Mouse (Mus musculus) monocyte, adult 2 months (primary cell): ENCODE results near the gene Ndn.

Experiments
- DNase-seq, 2 experiments: peaks; one replicate each; pipeline ENCODE4 v3.0.0; 2022; ENCODE audit warnings: low spot score in 2 of 2, low read depth in 1 of 2

The Ndn gene

DNA sequence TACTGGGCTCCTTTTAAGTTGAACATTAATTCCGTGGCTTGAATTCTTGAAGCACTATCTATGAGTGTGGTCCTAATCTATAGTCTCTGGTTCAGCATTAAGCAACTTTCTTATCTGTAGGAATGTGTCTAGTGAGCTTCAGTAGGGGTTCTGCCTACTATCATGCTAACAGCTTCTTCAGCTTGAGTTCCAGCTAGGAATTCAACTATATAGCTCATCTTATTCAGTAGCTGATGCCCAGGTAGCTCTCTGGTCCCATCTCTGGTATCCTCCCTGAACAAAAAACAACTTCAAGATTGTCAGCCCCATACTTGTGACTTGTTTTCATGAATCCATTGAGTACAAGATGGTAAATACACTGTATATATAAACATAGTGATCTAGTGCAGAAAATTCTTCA is at the start of gene Ndn:
Gene Ndn, plus strand, starts transcription at position 301 of the 400 bp plus-strand sequence.
- DNase-seq: no peak

DNA sequence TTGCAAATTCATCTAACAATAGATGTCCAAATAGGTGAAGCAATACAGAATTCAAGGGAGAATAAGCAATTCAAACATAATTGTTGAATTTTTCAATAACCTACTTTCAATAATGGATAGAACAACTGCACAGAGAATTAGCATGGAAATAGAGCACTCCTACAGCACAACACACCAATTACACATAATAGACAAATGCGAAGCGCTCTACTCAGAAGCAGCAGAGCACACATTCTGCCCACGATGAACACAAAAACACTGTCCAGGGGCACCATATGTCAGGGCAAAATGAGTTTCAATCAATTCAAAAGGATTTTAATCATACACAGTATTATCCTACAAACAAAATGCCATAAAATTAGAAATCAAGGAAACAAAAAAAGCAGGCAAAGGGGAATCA is 43.9 kb upstream of the Ndn start:
- no peak for DNase-seq

DNA sequence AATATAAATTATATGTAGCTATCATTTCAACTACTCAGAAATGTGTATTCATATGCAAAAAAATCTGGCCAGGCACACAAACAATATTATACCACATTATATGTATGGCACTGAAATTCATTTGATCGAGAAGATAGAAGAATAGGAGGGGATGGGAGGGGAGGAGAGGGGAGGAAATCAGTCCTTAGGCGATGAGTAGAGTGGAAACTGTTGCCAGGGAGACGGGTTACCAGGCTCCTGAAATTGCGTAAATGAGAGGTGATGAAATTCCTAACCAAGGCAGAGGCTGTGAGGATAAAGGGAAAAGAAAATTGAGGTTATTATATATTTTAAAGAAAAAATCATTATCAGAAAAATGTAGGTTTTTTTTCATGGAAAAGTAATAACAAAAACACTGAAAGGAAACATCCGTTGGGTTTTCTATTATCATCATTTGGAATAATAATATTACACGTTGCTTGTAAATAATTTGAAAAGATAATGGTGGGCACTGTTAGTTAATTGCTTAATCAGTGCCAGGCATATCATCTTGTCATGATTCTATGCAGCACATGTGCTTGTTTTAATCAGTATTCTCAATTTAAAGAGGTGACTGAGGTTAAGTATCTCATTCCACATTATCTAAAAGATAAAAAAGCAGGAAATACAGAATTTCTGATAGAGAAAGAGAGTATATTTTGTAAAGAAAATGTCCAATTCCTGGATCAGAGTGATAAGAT is 39.3 kb upstream of the Ndn start:
- DNase-seq: no peak

DNA sequence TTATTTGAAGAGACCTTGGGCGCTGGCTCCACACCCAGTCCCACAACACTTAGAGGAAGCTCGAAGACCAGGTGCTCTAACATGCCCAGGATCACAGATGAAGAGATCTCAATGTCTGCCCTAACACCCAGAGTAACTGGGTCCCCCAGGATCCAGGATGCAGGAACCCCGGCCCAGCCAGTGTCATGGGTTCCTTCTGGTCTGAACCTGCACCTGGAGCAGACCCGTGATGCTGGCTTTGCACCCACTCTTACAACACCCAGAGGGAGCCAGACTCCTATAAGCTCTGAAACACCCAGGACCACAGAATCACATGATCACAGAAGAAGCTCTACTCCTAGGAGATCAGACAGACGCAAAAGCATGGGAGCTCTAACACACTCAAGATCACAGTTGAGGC is 29.6 kb upstream of the Ndn start:
- DNase-seq: no peak

DNA sequence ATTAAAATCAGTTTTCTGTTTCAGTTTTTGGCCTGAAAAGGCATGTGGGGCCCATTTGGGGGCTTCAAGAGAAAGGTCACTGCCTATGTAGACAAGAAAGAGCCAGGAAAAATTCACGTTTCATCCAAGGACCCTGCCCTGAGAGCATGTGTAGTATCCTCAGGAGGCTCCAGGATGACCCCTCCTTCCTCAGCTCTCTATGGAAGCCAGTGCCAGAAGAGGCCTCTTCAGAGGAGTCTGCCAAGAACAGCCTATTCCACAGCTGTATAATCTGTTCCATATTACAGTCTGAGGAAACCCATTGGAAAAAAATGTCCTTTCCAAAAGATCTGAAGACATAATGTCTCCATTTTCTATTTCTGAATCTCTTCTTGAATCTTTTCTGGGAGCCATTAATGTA is 958 bp upstream of the Ndn start:
- no peak for DNase-seq

DNA sequence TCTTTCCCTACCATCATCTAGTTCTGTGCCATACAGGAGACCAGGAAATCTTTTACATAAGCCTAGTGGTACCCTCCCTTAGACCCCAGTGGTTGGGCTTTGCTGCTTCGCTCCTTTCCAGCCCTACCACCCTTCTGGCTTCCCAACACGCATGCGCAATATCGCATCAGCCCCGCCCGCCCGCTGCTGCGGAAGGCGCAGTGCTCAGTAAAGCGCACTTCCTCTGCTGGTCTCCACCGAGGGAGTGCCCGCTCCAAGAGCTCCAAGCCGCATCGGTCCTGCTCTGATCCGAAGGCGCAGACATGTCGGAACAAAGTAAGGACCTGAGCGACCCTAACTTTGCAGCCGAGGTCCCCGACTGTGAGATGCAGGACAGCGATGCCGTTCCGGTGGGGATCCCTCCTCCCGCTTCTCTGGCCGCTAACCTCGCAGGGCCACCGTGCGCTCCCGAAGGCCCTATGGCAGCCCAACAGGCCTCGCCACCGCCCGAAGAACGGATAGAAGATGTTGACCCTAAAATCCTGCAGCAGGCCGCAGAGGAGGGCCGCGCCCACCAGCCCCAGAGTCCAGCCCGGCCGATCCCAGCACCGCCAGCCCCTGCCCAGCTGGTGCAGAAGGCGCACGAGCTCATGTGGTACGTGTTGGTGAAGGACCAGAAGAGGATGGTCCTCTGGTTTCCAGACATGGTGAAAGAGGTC is 1.9 kb downstream of the Ndn start:
- DNase-seq: no peak

DNA sequence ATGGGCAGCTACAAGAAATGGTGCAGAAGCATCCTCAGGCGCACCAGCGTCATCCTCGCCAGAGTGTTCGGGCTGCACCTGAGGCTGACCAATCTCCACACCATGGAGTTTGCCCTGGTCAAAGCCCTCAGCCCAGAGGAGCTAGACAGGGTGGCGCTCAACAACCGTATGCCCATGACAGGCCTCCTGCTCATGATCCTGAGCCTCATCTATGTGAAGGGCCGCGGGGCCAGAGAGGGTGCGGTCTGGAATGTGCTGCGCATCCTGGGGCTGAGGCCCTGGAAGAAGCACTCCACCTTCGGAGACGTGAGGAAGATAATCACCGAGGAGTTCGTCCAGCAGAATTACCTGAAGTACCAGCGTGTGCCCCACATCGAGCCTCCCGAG is 2.4 kb downstream of the Ndn start:
- DNase-seq: no peak

DNA sequence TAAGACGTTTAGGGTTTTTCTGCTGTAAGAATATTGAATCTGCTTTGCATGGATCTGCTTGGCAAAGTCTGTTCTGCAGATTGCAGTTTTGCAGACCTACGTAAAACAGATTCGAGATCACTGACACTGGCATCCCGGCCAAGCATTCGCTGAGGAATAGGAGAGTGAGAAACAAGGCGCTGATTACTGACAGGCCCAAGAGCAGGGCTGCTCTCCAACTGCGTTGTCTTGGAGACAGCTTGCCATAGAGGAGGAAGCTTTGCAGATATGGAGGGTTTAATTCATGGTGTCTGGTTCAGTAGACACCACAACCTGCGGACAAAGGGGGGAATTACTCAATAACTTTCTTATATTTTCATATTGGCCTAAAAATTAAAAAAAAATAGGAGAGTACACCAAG is 4.9 kb downstream of the Ndn start:
- DNase-seq: no peak

DNA sequence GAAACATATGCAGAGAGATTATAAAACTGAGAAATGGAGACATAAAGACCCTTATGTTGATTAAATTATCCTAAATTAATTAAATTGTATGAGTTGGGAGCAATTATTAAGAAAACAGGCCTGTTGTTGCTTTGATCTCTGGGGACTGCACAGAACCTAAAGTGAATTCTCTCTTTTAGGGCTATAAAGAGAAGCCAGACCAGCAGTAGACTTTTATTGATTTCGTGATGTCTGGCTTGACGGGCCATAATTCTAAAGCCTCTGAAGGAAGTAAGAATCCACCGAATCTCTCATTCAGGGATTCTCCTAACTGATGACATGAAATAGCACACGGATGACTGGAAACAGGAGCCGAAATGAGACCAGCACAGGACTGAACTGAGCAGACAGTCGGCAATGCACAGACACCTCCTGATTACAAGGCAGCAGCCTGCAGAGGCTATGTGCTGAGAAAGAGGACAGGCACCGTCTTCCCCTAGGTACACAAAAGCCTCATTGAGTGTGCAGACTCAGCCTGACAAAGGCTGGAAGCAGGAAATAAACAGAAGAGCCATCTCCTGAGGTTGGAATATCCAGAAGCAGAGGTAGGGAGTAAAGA is 18.8 kb downstream of the Ndn start:
- no peak for DNase-seq

DNA sequence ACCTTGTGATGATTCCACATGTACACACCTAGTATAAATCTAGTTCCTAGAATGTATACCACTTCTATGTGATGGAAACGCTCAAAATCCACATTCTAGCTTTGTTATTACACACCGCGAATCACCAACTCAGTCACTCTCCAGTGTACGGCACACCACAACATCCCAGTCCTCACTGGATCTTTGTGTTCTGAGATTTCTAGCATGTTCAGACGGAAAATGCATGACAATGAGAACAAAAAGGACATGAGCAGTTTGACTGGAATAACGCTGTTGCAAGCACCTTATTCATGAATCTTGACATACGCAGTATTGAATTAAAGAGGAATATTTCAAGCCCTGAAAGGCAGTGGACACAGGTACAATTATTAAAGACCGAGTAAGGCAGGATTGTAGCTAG is 20.4 kb downstream of the Ndn start:
- no peak for DNase-seq

DNA sequence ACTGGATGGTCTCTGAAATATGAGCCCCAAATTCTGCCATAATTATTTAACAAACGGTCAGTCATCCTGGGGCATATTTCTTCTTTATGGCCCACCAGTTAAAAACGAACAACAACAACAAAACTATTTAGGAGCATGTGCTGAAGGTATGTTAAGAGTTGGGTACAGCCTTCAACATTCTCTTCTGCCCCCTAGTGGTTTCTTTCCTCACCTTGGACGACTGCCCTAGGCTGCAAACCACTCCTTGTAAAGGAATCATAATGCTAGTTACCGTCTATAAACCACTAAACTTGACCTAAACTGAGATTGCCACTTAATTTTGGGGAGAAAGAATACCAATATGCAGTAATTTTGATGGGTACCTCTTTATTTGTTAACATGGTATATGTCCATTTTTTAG is 29.3 kb downstream of the Ndn start:
- DNase-seq: no peak

DNA sequence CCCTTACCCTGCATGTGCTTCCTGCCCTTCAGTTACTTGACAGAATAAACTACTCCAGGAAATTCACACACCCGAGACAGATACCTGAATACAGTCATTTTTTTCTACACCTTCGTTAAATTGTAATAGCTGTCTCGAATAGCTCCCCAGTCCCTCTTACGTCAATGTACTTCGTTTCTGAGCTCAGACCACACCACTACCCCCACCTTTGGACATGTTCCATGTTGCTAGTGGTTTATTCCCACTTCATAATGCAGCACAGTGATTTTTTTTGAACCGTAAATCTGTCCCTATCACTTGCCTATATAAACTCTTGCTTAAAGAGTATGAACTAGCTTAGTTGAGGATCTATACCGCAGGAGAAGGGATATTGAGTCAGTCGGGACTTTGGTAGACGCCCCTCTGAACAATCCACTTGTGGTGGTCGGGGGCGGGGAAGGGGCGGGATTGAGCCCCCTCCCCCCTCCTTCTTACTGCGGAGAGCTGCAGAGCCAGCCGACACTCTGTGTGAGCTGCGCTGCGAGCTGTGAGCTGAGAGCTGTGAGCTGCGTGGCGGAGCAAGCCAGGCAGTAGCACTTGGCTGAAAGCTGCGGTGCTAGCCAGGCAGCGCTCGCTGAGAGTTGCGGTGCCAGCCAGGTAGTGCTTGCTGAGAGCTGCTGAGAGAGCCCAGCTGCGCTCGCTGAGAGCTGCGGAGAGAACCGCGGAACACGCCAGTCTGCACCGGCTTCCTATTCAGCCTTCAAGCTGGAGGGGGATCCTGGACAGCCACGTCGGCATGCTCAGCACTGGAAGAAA is 30.3 kb downstream of the Ndn start, which contains the start of gene Magel2:
Gene Magel2, plus strand, starts transcription at position 501 of the 795 bp plus-strand sequence.
- DNase-seq: no peak

DNA sequence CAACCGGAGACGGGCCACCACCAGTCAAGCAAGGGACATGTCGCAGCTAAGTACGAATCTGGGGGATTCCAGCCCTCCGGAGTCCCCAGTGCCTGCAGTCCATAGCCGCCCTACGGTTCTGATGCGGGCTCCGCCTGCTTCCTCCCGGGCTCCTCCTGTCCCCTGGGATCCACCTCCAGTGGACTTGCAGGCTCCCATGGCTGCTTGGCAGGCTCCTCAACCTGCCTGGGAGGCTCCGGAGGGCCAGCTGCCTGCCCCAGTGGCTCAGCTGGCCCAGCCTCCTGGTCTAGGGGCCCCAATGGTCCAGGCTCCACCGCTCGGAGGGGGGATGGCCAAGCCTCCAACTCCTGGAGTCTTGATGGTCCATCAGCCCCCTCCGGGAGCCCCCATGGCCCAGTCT is 30.9 kb downstream of the Ndn start:
- no peak for DNase-seq

DNA sequence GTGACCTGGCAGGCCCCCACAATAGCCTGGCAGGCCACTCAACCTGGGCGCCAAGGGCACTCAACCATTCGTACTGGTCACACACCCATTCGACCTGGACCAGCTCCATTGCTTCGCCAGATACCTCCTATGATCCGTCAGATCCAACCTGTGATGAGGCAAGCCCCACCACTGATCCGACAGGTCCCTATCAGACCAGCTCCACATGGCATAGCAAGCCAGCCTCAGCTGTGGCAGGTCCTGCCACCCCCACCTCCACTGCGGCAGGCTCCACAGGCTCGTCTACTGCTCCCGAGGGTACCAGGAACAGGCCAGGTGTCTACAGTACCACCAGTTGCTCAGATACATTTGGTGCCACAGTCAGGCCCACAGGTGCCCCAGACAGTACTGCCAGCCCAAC is 32.2 kb downstream of the Ndn start:
- DNase-seq: no peak

DNA sequence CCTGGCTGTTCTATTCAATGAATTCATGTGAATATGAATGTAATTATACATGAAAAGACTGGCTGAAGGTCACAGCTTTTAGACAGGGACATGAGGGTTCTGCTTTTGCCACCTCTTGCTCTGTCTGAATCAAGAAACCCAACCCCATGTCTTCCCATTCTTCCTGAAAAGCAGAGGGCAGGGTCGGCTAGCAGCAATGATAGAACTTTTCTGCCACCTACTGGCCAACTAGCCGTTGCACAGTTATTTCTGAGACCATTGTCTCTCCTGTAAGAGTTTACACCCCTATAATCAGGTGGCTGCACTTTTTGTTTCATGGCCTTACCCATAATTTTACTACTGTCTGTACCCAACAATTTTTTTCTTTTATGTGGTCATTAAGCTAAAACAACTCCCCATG is 36.0 kb downstream of the Ndn start:
- no peak for DNase-seq

DNA sequence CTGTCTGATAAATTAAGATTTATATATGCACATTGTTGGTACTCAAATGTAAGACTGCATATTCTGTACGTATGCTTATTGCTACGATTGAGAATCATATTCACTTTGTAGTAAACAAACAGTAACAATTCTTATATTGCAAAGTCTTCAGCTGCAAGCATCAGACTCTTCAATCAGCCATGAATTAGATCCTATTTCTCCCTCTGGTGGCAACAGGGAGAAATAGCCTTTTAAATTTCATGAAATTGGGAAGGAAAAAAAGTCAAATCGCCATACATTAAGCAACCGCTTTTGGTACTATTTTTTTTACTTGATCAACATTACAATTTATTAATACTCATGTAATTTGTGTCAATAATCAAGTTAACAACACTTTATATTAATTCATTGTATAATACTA is 41.9 kb downstream of the Ndn start:
- DNase-seq: no peak

DNA sequence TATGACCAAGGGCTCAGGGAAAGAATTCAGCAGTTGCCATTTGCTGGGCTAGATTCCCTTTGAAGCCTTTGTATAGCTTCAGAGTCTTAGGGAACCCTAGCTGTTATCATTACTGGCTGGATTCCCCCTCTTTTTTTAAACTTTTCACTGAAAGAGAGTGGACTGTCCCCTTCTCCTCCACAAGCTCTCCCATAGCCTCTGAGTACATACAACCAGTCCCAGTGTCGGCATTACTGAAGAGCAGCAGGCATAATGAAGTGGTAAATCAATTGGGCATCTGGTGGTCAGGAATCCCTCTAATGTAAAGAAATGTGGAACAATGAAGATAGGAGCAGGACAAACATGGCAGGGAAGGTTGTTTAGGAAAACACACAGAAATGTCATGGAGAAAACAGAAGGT is 45.8 kb downstream of the Ndn start:
- no peak for DNase-seq
